Mouse (Mus musculus) bone marrow macrophage, adult 2 months (primary cell): ENCODE results near the gene Sh3rf3.

Experiments
- CTCF ChIP-seq: IDR thresholded peaks from 2 replicates; pipeline ENCODE4 v1.5.1; 2012; ENCODE audit warnings: low read depth, mild to moderate bottlenecking, low read length, moderate library complexity
- POLR2A ChIP-seq: IDR thresholded peaks from 2 replicates; pipeline ENCODE4 v1.6.1; 2012; ENCODE audit warnings: mild to moderate bottlenecking, low read depth, low read length, borderline replicate concordance

- no peak for TF ChIP-seq POLR2A
- no peak for TF ChIP-seq CTCF
Observed at GRCm38 (mm10) chr10:58836391-58836790, 23.2 kb downstream of the Sh3rf3 start.
